Comparison of ENCODE assay signal across 8 mouse cellular contexts in the genomic region with DNA sequence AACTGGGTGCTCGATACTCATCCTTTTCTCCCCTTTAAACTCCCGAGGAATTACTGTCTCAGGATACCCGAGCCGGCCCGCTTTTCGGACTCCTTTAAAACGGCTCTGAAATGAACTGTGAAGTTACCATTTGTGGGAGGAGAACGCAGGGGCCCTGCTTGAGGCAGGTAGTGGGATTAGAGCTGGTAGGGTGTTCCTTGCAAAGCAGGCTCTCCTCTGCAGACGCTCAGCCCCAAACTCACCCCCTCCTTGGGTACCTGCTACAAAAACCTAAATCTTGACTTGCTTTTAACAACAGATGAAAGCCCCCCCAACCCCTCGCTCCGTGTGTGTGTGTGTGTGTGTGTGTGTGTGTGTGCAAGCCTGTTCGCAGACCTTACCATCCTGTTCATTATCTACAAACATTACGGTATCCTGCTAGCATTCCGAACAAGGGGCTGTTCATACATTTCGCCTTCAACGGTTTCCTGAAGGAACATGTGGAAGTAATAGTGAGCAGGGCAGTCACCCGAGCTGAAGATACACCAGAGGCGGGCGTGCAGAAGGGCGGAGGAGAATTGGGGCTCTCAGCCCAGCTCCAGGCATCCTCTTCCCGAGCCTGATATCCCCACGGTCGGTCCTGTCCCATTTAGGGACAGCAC. TPM values are rescaled to one million over a fixed set of nuclear protein-coding genes. Genes with fewer than 3 reads are reported as not detected.
DNase-seq lines count a peak whose midpoint lies in the region; ATAC-seq lines count a peak whose summit lies in the region.

No protein-coding gene starts in this region.

- intact Hi-C loops in left cerebral cortex, postnatal 14 days (cut with DNase I), result loop anchor here (5.0 to 10.0 kb wide), 5 partner anchors 73 to 1463 kb away; a partner anchor contains a TSS

- ATAC-seq in embryonic facial prominence, embryonic 15.5 days (ENCODE audit: insufficient number of reproducible peaks, low FRiP score, low TSS enrichment, low read depth), result peak; percentile 26; the same call in 1 of the 2 replicates
- no peak for ATAC-seq in hindbrain, embryonic 14.5 days (ENCODE audit: low FRiP score)
- ATAC-seq in neural tube, embryonic 14.5 days (ENCODE audit: low read depth), result no peak

- DNase-seq in kidney, postnatal 4 days, result peak; percentile 27 to 47
- no peak for DNase-seq in kidney, adult 11 months
- no peak for DNase-seq in hindbrain, embryonic 14.5 days (ENCODE audit: low spot score)
- DNase-seq in natural killer cell, adult 2 months (ENCODE audit: low spot score in 2 of 2), result no peak
- DNase-seq in ovary, postnatal 36 days (ENCODE audit: low spot score), result no peak
- no peak for DNase-seq in left cerebral cortex, postnatal 14 days (ENCODE audit: low spot score in 2 of 2)

- WGBS in embryonic facial prominence, embryonic 15.5 days, result 1% methylated on average over 23 of the region's 23 CpGs
- WGBS in hindbrain, embryonic 14.5 days, result 1% methylated on average over 23 of the region's 23 CpGs
- 2% methylated on average over 23 of the region's 23 CpGs for WGBS in neural tube, embryonic 14.5 days

- H3K4me3 ChIP-seq in embryonic facial prominence, embryonic 15.5 days (replicated peaks), result peak overlapping the region; percentile 66
- H3K4me3 ChIP-seq in hindbrain, embryonic 14.5 days (replicated peaks; ENCODE audit: low read length), result no peak overlapping the region; the same call in 1 of the 2 replicates
- no peak overlapping the region for H3K4me3 ChIP-seq in neural tube, embryonic 14.5 days (ENCODE audit: low read depth, low read length)

- H3K9ac ChIP-seq in embryonic facial prominence, embryonic 15.5 days, result no peak overlapping the region
- H3K9ac ChIP-seq in hindbrain, embryonic 14.5 days, result no peak overlapping the region
- no peak overlapping the region for H3K9ac ChIP-seq in neural tube, embryonic 14.5 days (replicated peaks; ENCODE audit: low read depth, low read length)

- H3K27ac ChIP-seq in embryonic facial prominence, embryonic 15.5 days (replicated peaks), result peak overlapping the region; percentile 98
- H3K27ac ChIP-seq in hindbrain, embryonic 14.5 days, result no peak overlapping the region
- H3K27ac ChIP-seq in neural tube, embryonic 14.5 days (ENCODE audit: low read depth, low read length), result no peak overlapping the region

- peaks cover 38% of the 10 kb centered on the region for H3K27me3 ChIP-seq in embryonic facial prominence, embryonic 15.5 days
- peaks cover 95% of the 10 kb centered on the region for H3K27me3 ChIP-seq in hindbrain, embryonic 14.5 days (ENCODE audit: control insufficient read depth, insufficient read depth, low read length)
- peaks cover 35% of the 10 kb centered on the region for H3K27me3 ChIP-seq in neural tube, embryonic 14.5 days (ENCODE audit: control insufficient read depth, insufficient read depth, low read length)

- peaks cover 40% of the 10 kb centered on the region for H3K4me1 ChIP-seq in embryonic facial prominence, embryonic 15.5 days
- peaks cover 17% of the 10 kb centered on the region; the same call in 1 of the 2 replicates for H3K4me1 ChIP-seq in hindbrain, embryonic 14.5 days (replicated peaks; ENCODE audit: control insufficient read depth, insufficient read depth, low read length)
- H3K4me1 ChIP-seq in neural tube, embryonic 14.5 days (ENCODE audit: control insufficient read depth, insufficient read depth, low read length), result peaks cover 13% of the 10 kb centered on the region

- H3K9me3 ChIP-seq in embryonic facial prominence, embryonic 15.5 days (replicated peaks), result no peaks in the 10 kb centered on the region
- no peaks in the 10 kb centered on the region for H3K9me3 ChIP-seq in hindbrain, embryonic 14.5 days (ENCODE audit: control insufficient read depth, low read length)
- H3K9me3 ChIP-seq in neural tube, embryonic 14.5 days (ENCODE audit: control insufficient read depth, low read length), result no peaks in the 10 kb centered on the region

- peak overlapping the region; percentile 52 for H3K4me2 ChIP-seq in embryonic facial prominence, embryonic 15.5 days (replicated peaks)
- peak overlapping the region; percentile 41 for H3K4me2 ChIP-seq in hindbrain, embryonic 14.5 days (replicated peaks)
- H3K4me2 ChIP-seq in neural tube, embryonic 14.5 days (ENCODE audit: low read depth, low read length), result peak overlapping the region; percentile 25

- H3K36me3 ChIP-seq in embryonic facial prominence, embryonic 15.5 days, result no peaks in the 10 kb centered on the region
- H3K36me3 ChIP-seq in hindbrain, embryonic 14.5 days (replicated peaks; ENCODE audit: control insufficient read depth, insufficient read depth), result no peaks in the 10 kb centered on the region
- no peaks in the 10 kb centered on the region for H3K36me3 ChIP-seq in neural tube, embryonic 14.5 days (ENCODE audit: control insufficient read depth, insufficient read depth, low read length)

RNA-seq across cellular contexts. Expression of a gene that starts 1.6 kb away (rescaled TPM):
- polyA plus RNA-seq in embryonic facial prominence, embryonic 15.5 days (2015; fragmentation: Nextera tagmentation; extraction: Ambion mirVana), result 64.9 and 65.0 TPM in 2 replicates
- polyA plus RNA-seq in hindbrain, embryonic 14.5 days (2014; fragmentation: Nextera tagmentation; extraction: Ambion mirVana), result 24.1 and 26.1 TPM in 2 replicates
- polyA plus RNA-seq in neural tube, embryonic 14.5 days (2014; fragmentation: Nextera tagmentation; extraction: Ambion mirVana), result 11.6 and 23.2 TPM in 2 replicates
- total RNA-seq in left cerebral cortex, postnatal 14 days (2021), result 10 to 100 TPM; 57.0 to 59.8 TPM

Comparison
In these comparisons a context has a peak if more than half of its experiments do, and no peak if none do; other contexts are left out.
1. DNase-seq: peak in kidney, postnatal 4 days (2 of 2); none in kidney, adult 11 months (single experiment), hindbrain, embryonic 14.5 days (single experiment), natural killer cell, adult 2 months (0 of 2), ovary, postnatal 36 days (single experiment) and left cerebral cortex, postnatal 14 days (0 of 2).
2. Peak in every context shown above with its lines, with median percentiles within 50 percentile points of each other: H3K4me2 ChIP-seq.